Mouse (Mus musculus) MEL (cell line): Measurements from ENCODE around the gene Arl8a. TPM values are rescaled to one million over a fixed set of nuclear protein-coding genes. Genes with fewer than 3 reads are reported as not detected.

Experiments
- DNase-seq: peaks from one replicate; pipeline ENCODE4 v3.0.0; 2011; ENCODE audit warnings: low read depth, low spot score
- H3K27ac ChIP-seq: 2 replicates; pipeline ENCODE4 v1.5.1; 2012; ENCODE audit warnings: low read depth, mild to moderate bottlenecking, control low read depth, low read length, moderate library complexity; ENCODE audit not compliant: control insufficient read depth
- H3K27me3 ChIP-seq, 2 experiments: fragments of 150-350 bp in 1 of 2; sonication (generic) in 1 of 2; 2 replicates each; pipeline ENCODE4 v1.6.1; 2012; ENCODE audit warnings: low read length in 2 of 2, mild to moderate bottlenecking in 2 of 2, improper control_type of control experiment in 1 of 2, moderate library complexity in 1 of 2; ENCODE audit not compliant: insufficient read depth in 2 of 2, control insufficient read depth in 1 of 2
- H3K36me3 ChIP-seq, 2 experiments: 2 replicates each; pipeline ENCODE4 v1.6.1; 2012 to 2014; ENCODE audit warnings: low read length in 2 of 2, improper control_type of control experiment in 1 of 2, inconsistent platforms in 1 of 2, mild to moderate bottlenecking in 1 of 2; ENCODE audit not compliant: insufficient read depth in 2 of 2, control insufficient read depth in 1 of 2
- H3K4me1 ChIP-seq, 2 experiments: fragments of 150-350 bp in 1 of 2; sonication (generic) in 1 of 2; 2 replicates each; pipeline ENCODE4 v1.6.1; 2012; ENCODE audit warnings: low read length in 2 of 2, improper control_type of control experiment in 1 of 2, mild to moderate bottlenecking in 1 of 2; ENCODE audit not compliant: insufficient read depth in 2 of 2, control insufficient read depth in 1 of 2
- H3K4me3 ChIP-seq, 2 experiments: fragments of 150-350 bp in 1 of 2; sonication (generic) in 1 of 2; 2 replicates each; pipeline ENCODE4 v1.5.1; 2012; ENCODE audit warnings: low read depth in 2 of 2, low read length in 2 of 2, mild to moderate bottlenecking in 2 of 2, moderate library complexity in 2 of 2, control low read depth in 1 of 2, improper control_type of control experiment in 1 of 2; ENCODE audit not compliant: control insufficient read depth in 1 of 2, insufficient read depth in 1 of 2
- H3K79me2 ChIP-seq: 2 replicates; pipeline ENCODE4 v1.6.1; 2012; ENCODE audit warnings: mild to moderate bottlenecking, low read length, moderate library complexity; ENCODE audit not compliant: control insufficient read depth, poor library complexity, insufficient read depth
- H3K9ac ChIP-seq: 2 replicates; pipeline ENCODE4 v1.6.1; 2012; ENCODE audit warnings: low read depth, mild to moderate bottlenecking, control low read depth, low read length, moderate library complexity; ENCODE audit not compliant: control insufficient read depth, poor library complexity, severe bottlenecking
- H3K9me3 ChIP-seq: fragments of 150-350 bp; sonication (generic); replicated peaks from 2 replicates; pipeline ENCODE4 v1.6.1; 2012; ENCODE audit warnings: mild to moderate bottlenecking, low read length, improper control_type of control experiment, moderate library complexity; ENCODE audit not compliant: insufficient read depth
- BHLHE40 ChIP-seq: IDR thresholded peaks from 2 replicates; pipeline ENCODE4 v1.6.1; 2012; ENCODE audit warnings: low read depth, mild to moderate bottlenecking, inconsistent platforms, low read length, improper control_type of control experiment, borderline replicate concordance
- CHD1 ChIP-seq: IDR thresholded peaks from 2 replicates; pipeline ENCODE4 v1.6.1; 2012; ENCODE audit warnings: low read depth, mild to moderate bottlenecking, inconsistent platforms, low read length, improper control_type of control experiment
- CHD2 ChIP-seq: IDR thresholded peaks from 2 replicates; pipeline ENCODE4 v1.6.1; 2011; ENCODE audit warnings: low read length, improper control_type of control experiment
- CTCF ChIP-seq, 3 experiments: IDR thresholded peaks in 2 of 3; conservative IDR thresholded peaks in 1 of 3; 2 replicates each; pipeline ENCODE4 v1.5.1; 2011 to 2012; ENCODE audit warnings: low read length in 3 of 3, low read depth in 2 of 3, mild to moderate bottlenecking in 2 of 3, improper control_type of control experiment in 1 of 3, inconsistent platforms in 1 of 3, mixed read lengths in 1 of 3, moderate library complexity in 1 of 3; ENCODE audit not compliant: control insufficient read depth in 1 of 3, insufficient read depth in 1 of 3, poor library complexity in 1 of 3, severe bottlenecking in 1 of 3
- E2F4 ChIP-seq: IDR thresholded peaks from 2 replicates; pipeline ENCODE4 v1.6.1; 2011; ENCODE audit warnings: low read depth, low read length, improper control_type of control experiment, borderline replicate concordance
- ELF1 ChIP-seq: IDR thresholded peaks from 2 replicates; pipeline ENCODE4 v1.6.1; 2014; ENCODE audit warnings: low read depth, mild to moderate bottlenecking, inconsistent platforms, low read length, improper control_type of control experiment, moderate library complexity
- EP300 ChIP-seq, 2 experiments: IDR thresholded peaks; 2 replicates each; pipeline ENCODE4 v1.6.1; 2011; ENCODE audit warnings: improper control_type of control experiment in 2 of 2, low read length in 2 of 2, low read depth in 1 of 2, mild to moderate bottlenecking in 1 of 2
- GATA1 ChIP-seq: IDR thresholded peaks from 2 replicates; pipeline ENCODE4 v1.6.1; 2011; ENCODE audit warnings: low read depth, low read length, improper control_type of control experiment
- HCFC1 ChIP-seq: IDR thresholded peaks from 2 replicates; pipeline ENCODE4 v1.6.1; 2012; ENCODE audit warnings: low read depth, mild to moderate bottlenecking, inconsistent platforms, low read length, improper control_type of control experiment, moderate library complexity
- JUND ChIP-seq: IDR thresholded peaks from 2 replicates; pipeline ENCODE4 v1.6.1; 2011; ENCODE audit warnings: low read depth, mild to moderate bottlenecking, improper control_type of control experiment, low read length
- MAFK ChIP-seq: IDR thresholded peaks from 2 replicates; pipeline ENCODE4 v1.6.1; 2011; ENCODE audit warnings: low read depth, mild to moderate bottlenecking, low read length, improper control_type of control experiment, borderline replicate concordance
- MAX ChIP-seq: IDR thresholded peaks from 2 replicates; pipeline ENCODE4 v1.6.1; 2011; ENCODE audit warnings: low read length, improper control_type of control experiment
- MEF2A ChIP-seq: IDR thresholded peaks from 2 replicates; pipeline ENCODE4 v1.6.1; 2014; ENCODE audit warnings: low read depth, mild to moderate bottlenecking, inconsistent platforms, low read length, improper control_type of control experiment; ENCODE audit not compliant: poor library complexity, insufficient replicate concordance, severe bottlenecking; ENCODE audit errors: extremely low read depth
- MXI1 ChIP-seq: IDR thresholded peaks from 2 replicates; pipeline ENCODE4 v1.6.1; 2011; ENCODE audit warnings: mild to moderate bottlenecking, low read depth, low read length, improper control_type of control experiment
- MYB ChIP-seq: IDR thresholded peaks from 2 replicates; pipeline ENCODE4 v1.6.1; 2011; ENCODE audit warnings: mild to moderate bottlenecking, low read depth, low read length, improper control_type of control experiment
- POLR2A ChIP-seq, 2 experiments: IDR thresholded peaks; 2 replicates each; pipeline ENCODE4 v1.6.1; 2011 to 2012; ENCODE audit warnings: low read length in 2 of 2, mild to moderate bottlenecking in 2 of 2, control low read depth in 1 of 2, improper control_type of control experiment in 1 of 2, low read depth in 1 of 2, moderate library complexity in 1 of 2; ENCODE audit not compliant: control insufficient read depth in 1 of 2, insufficient read depth in 1 of 2, poor library complexity in 1 of 2
- POLR2AphosphoS2 ChIP-seq: IDR thresholded peaks from 2 replicates; pipeline ENCODE4 v1.6.1; 2011; ENCODE audit warnings: low read length, improper control_type of control experiment
- POLR2AphosphoS5 ChIP-seq: IDR thresholded peaks from 2 replicates; pipeline ENCODE4 v1.6.1; 2012; ENCODE audit warnings: low read depth, borderline replicate concordance, mild to moderate bottlenecking, inconsistent platforms, low read length, moderate library complexity, mixed read lengths
- SMC3 ChIP-seq: IDR thresholded peaks from 2 replicates; pipeline ENCODE4 v1.6.1; 2011; ENCODE audit warnings: low read depth, low read length, improper control_type of control experiment
- TAL1 ChIP-seq: IDR thresholded peaks from 2 replicates; pipeline ENCODE4 v1.6.1; 2012; ENCODE audit warnings: mild to moderate bottlenecking, inconsistent platforms, low read length, moderate library complexity, mixed read lengths
- TCF12 ChIP-seq: IDR thresholded peaks from 2 replicates; pipeline ENCODE4 v1.6.1; 2014; ENCODE audit warnings: low read depth, mild to moderate bottlenecking, inconsistent platforms, low read length, improper control_type of control experiment, moderate library complexity
- USF1 ChIP-seq: IDR thresholded peaks from 2 replicates; pipeline ENCODE4 v1.6.1; 2014; ENCODE audit warnings: low read depth, mild to moderate bottlenecking, inconsistent platforms, low read length, improper control_type of control experiment, moderate library complexity
- USF2 ChIP-seq, 2 experiments: IDR thresholded peaks; 2 replicates each; pipeline ENCODE4 v1.6.1; 2011 to 2012; ENCODE audit warnings: improper control_type of control experiment in 2 of 2, low read length in 2 of 2, borderline replicate concordance in 1 of 2, inconsistent platforms in 1 of 2, low read depth in 1 of 2, mild to moderate bottlenecking in 1 of 2; ENCODE audit not compliant: insufficient read depth in 1 of 2
- ZC3H11A ChIP-seq: IDR thresholded peaks from 2 replicates; pipeline ENCODE4 v1.6.1; 2012; ENCODE audit warnings: low read depth, mild to moderate bottlenecking, inconsistent platforms, low read length, improper control_type of control experiment
- ZMIZ1 ChIP-seq: IDR thresholded peaks from 2 replicates; pipeline ENCODE4 v1.6.1; 2012; ENCODE audit warnings: low read depth, mild to moderate bottlenecking, inconsistent platforms, low read length, improper control_type of control experiment, moderate library complexity
- ZNF384 ChIP-seq: IDR thresholded peaks from 2 replicates; pipeline ENCODE4 v1.6.1; 2012; ENCODE audit warnings: low read depth, mild to moderate bottlenecking, inconsistent platforms, low read length, improper control_type of control experiment
- polyA plus RNA-seq, 2 experiments: library from polyadenylated mRNA; stranded (reverse) in 1 of 2; unstranded in 1 of 2; fragments of >175 nt in 1 of 2; fragments of >200 nt in 1 of 2; gene quantifications; 2 replicates each; pipeline versions ENCODE4 v1.2.1 to v1.2.4; 2012; ENCODE audit warnings: low replicate concordance in 2 of 2, low read depth in 1 of 2; ENCODE audit not compliant: insufficient read length in 2 of 2, insufficient read depth in 1 of 2, missing spikeins in 1 of 2
- total RNA-seq: library from RNA; depleted of rRNA; stranded (reverse); fragments of 300-350 nt; gene quantifications from 2 replicates; pipeline ENCODE4 v1.2.3, GENCODE M21; 2012

The Arl8a gene
- total and polyA plus RNA-seq, 3 experiments = 8.0 to 47.7 TPM; not detected in 1

GRCm38 (mm10) chr1:135129543-135130183 is 17.0 kb upstream of the Arl8a start:
- H3K4me3 ChIP-seq = no peak overlapping the region
- H3K79me2 ChIP-seq = peaks cover 32% of the 10 kb centered on the region
- H3K36me3 ChIP-seq = peaks cover 2 to 10% of the 10 kb centered on the region in 2 experiments; a peak in 3 of 4 replicates
- H3K27me3 ChIP-seq = no peaks in the 10 kb centered on the region
- peak overlapping the region; percentile 56 for H3K27ac ChIP-seq
- 0 out of 2 replicates have a peak overlapping the region, but pooled peaks have one; percentile 16 for H3K9ac ChIP-seq
- no peak for DNase-seq
- no peaks in the 10 kb centered on the region for H3K9me3 ChIP-seq
- TF ChIP-seq ZC3H11A = no peak
- no peak for TF ChIP-seq E2F4
- no peak for TF ChIP-seq HCFC1
- TF ChIP-seq POLR2AphosphoS5 = no peak
- no peak for TF ChIP-seq SMC3
- TF ChIP-seq JUND = no peak
- no peak for TF ChIP-seq POLR2A (IDR thresholded peaks at IDR 0.05; ENCODE audit: control insufficient read depth in 1 of 2, insufficient read depth in 1 of 2, low read depth in 1 of 2, low read length in 2 of 2, poor library complexity in 1 of 2)
- TF ChIP-seq MAFK = no peak
- TF ChIP-seq MXI1 = no peak
- TF ChIP-seq CHD1 = no peak
- no peak for TF ChIP-seq USF1
- TF ChIP-seq TCF12 = no peak
- TF ChIP-seq CHD2 = no peak
- no peak for TF ChIP-seq ZMIZ1
- TF ChIP-seq MYB = no peak
- no peak for TF ChIP-seq ELF1
- TF ChIP-seq GATA1 = no peak
- no peak for TF ChIP-seq EP300 (IDR thresholded peaks at IDR 0.05; ENCODE audit: low read depth in 1 of 2, low read length in 2 of 2)
- no peak for TF ChIP-seq POLR2AphosphoS2
- TF ChIP-seq, all 39 proteins: peak for 0
- H3K4me1 ChIP-seq = peaks cover 0 to 22% of the 10 kb centered on the region in 2 experiments; a peak in 3 of 4 replicates

GRCm38 (mm10) chr1:135130376-135131018 is 16.1 kb upstream of the Arl8a start:
- peak; percentile 73 for DNase-seq
- peak; percentile 58; the same call in 1 of the 2 replicates for TF ChIP-seq BHLHE40
- no peak for TF ChIP-seq TAL1
- TF ChIP-seq USF1 = peak; percentile 88
- peak; percentile 32; the same call in 1 of the 2 replicates for TF ChIP-seq ZNF384
- TF ChIP-seq MEF2A = no peak
- peak; percentile 33; the same call in 1 of the 2 replicates for TF ChIP-seq MAX
- TF ChIP-seq CTCF (IDR thresholded peaks at IDR 0.05 in 2 of 3, conservative IDR thresholded peaks at IDR 0.05 in 1 of 3; ENCODE audit: control insufficient read depth in 1 of 3, insufficient read depth in 1 of 3, low read depth in 2 of 3, low read length in 3 of 3, poor library complexity in 1 of 3, severe bottlenecking in 1 of 3) = peak in 2 of 3 experiments; percentile 21 to 22; a peak in 1 of 6 replicates
- TF ChIP-seq USF2 (IDR thresholded peaks at IDR 0.05; ENCODE audit: borderline replicate concordance in 1 of 2, insufficient read depth in 1 of 2, low read depth in 1 of 2, low read length in 2 of 2) = peak in 1 of 2 experiments; percentile 62; a peak in 2 of 4 replicates
- peak overlapping the region; percentile 54 to 86 for H3K4me3 ChIP-seq
- H3K4me1 ChIP-seq = peaks cover 0 to 21% of the 10 kb centered on the region in 2 experiments; a peak in 3 of 4 replicates
- peak overlapping the region; percentile 62 for H3K9ac ChIP-seq
- H3K9me3 ChIP-seq = no peaks in the 10 kb centered on the region
- peaks cover 1 to 12% of the 10 kb centered on the region in 2 experiments; a peak in 3 of 4 replicates for H3K36me3 ChIP-seq
- H3K27me3 ChIP-seq = no peaks in the 10 kb centered on the region
- H3K79me2 ChIP-seq = peaks cover 38% of the 10 kb centered on the region
- peak overlapping the region; percentile 99 for H3K27ac ChIP-seq
